Mouse (Mus musculus) intestine, embryonic 14.5 days (tissue): ENCODE measurements at regions not wholly inside any gene's neighbourhood (a gene's known extent, or its start where the extent isn't known, plus 50 kb on each side); places are given as distances from the start of the nearest gene placed in this dataset.
A peak's percentile ranks its signal among the peaks of the same experiment; 100 is the strongest.

Experiments
- ATAC-seq: fragments of 200-750 bp; cut with Nextera tagmentation; replicated peaks from 2 replicates; pipeline ENCODE4 v1.8.0; 2017; ENCODE audit warnings: low read depth, moderate number of reproducible peaks, moderate TSS enrichment, moderate library complexity; ENCODE audit not compliant: low FRiP score, low TSS enrichment
- DNase-seq: peaks from one replicate; pipeline ENCODE4 v3.0.0-alpha.2; 2018; ENCODE audit warnings: low spot score
- H3K27ac ChIP-seq: fragments of 300-500 bp; sonication (generic); 2 replicates; pipeline ENCODE4 v1.5.1; 2014; ENCODE audit warnings: low read depth, mild to moderate bottlenecking, control low read depth
- H3K27me3 ChIP-seq: fragments of 300-500 bp; sonication (generic); replicated peaks from 2 replicates; pipeline ENCODE4 v1.6.1; 2014; ENCODE audit warnings: low read length, control low read depth; ENCODE audit not compliant: control insufficient read depth, insufficient read depth
- H3K36me3 ChIP-seq: fragments of 300-500 bp; sonication (generic); 2 replicates; pipeline ENCODE4 v1.6.1; 2014; ENCODE audit warnings: low read length, control low read depth; ENCODE audit not compliant: control insufficient read depth, insufficient read depth
- H3K4me1 ChIP-seq: fragments of 300-500 bp; sonication (generic); replicated peaks from 2 replicates; pipeline ENCODE4 v1.6.1; 2014; ENCODE audit warnings: low read length, control low read depth, mixed read lengths; ENCODE audit not compliant: control insufficient read depth, insufficient read depth
- H3K4me2 ChIP-seq: fragments of 300-500 bp; sonication (generic); 2 replicates; pipeline ENCODE4 v1.6.1; 2014; ENCODE audit warnings: low read length
- H3K4me3 ChIP-seq: fragments of 300-500 bp; sonication (generic); 2 replicates; pipeline ENCODE4 v1.5.1; 2014; ENCODE audit warnings: low read depth, low read length, control low read depth, mixed read lengths
- H3K9ac ChIP-seq: fragments of 300-500 bp; sonication (generic); 2 replicates; pipeline ENCODE4 v1.6.1; 2014; ENCODE audit warnings: mild to moderate bottlenecking, low read length
- H3K9me3 ChIP-seq: fragments of 300-500 bp; sonication (generic); 2 replicates; pipeline ENCODE4 v1.6.1; 2016; ENCODE audit warnings: low read length, control low read depth; ENCODE audit not compliant: control insufficient read depth
- WGBS: fragments of 180-500 bp; shearing (Covaris S2); extraction: QIAGEN DNeasy Blood & Tissue Kit; methylation state at CpG from one replicate; pipeline ENCODE4 v1.1.7; 2014; 5-methylcytosine and 5-hydroxymethylcytosine counted together

- Histone ChIP-seq H3K9ac (no peak overlapping the region), H3K27ac (no peak overlapping the region), H3K4me2 (no peak overlapping the region), H3K9me3 (no peaks in the 10 kb centered on the region), H3K27me3 (no peaks in the 10 kb centered on the region), H3K4me1 (no peaks in the 10 kb centered on the region), H3K36me3 (no peaks in the 10 kb centered on the region), H3K4me3 (no peak overlapping the region)
- ATAC-seq (no peak), DNase-seq (no peak)
- WGBS = 87% methylated on average over 27 of the region's 27 CpGs
Measured at GRCm38 (mm10) chr12:24383016-24383415, 115.1 kb upstream of the Taf1b start.

DNA sequence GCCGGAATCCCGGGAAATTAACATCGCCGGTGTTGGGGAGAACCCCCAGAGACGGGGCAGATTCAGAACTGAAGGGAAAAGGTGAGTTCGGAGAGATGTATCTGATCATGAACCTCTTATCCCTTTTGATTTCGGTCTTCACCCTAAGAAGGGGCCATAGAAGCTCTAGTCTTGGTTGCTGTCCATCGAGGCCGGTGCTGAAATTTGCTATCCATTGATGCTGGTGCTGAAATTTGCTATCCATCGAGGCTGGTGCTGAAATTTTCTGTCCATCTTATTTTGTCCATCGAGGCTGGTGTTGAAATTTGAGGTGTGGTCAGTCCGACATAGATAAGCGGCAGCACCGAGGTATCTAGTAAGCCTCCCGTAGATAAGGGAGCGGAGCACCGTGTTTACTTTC lies 73.2 kb upstream of the Taf1b start:
- Histone ChIP-seq H3K4me3 (no peak overlapping the region), H3K27ac (no peak overlapping the region), H3K4me1 (no peaks in the 10 kb centered on the region), H3K27me3 (no peaks in the 10 kb centered on the region), H3K4me2 (no peak overlapping the region), H3K9ac (no peak overlapping the region), H3K36me3 (no peaks in the 10 kb centered on the region), H3K9me3 (no peaks in the 10 kb centered on the region)
- DNase-seq = peak; percentile 82
- 69% methylated on average over 17 of the region's 17 CpGs for WGBS
- ATAC-seq = no peak
